Mouse (Mus musculus) brain, adult 10 weeks (tissue): ENCODE measurements around the gene Vmn1r67. TPM values are rescaled to one million over a fixed set of nuclear protein-coding genes. Genes with fewer than 3 reads are reported as not detected.

Experiments
- polyA plus RNA-seq: library from polyadenylated mRNA; stranded (reverse); fragments of 350-450 nt; fragmentation: Illumina TruSeq; extraction: RNeasy Lipid Tissue Mini Kit (QIAGEN cat#74804); gene quantifications from one replicate; pipeline ENCODE4 v1.2.3, GENCODE M21; 2015; ENCODE audit warnings: low read depth, low replicate concordance

The Vmn1r67 gene
- not detected for polyA plus RNA-seq

DNA sequence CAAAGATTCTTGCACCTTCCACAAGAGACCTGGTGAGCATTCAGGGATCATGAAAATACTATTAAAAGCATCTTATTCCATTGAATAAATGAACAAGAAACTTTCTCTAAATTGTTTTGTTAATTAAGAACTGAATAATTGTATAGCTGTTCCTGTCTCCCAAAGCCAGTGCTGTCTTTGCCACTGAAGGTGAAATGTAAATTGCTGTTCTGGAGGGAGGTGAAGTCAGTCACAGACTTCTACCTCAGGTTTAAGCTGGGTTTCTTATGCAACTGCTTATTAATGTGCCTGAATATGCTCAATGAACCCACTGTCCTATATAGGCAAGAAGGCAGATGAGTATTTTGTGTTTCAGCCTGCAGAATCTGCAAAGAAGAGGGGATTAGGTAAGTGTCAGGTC lies at the start of gene Vmn1r67:
Vmn1r67 (plus strand) TSS at position 301 of the 400 bp plus-strand sequence.

GRCm38 (mm10) chr7:10494786-10495521 lies 51.8 kb downstream of the Vmn1r67 start, which contains the start of gene Zik1:
Zik1 (minus strand) TSS chr7:10495394.

Other genes with a start within 250 kb of the Vmn1r67 start
- not detected for gene Vmn1r66, start 165.3 kb upstream of the Vmn1r67 start, polyA plus RNA-seq
- 11.2 TPM for gene Zik1, start 52.1 kb downstream of the Vmn1r67 start, polyA plus RNA-seq
- not detected for gene Vmn1r68, start 115.2 kb downstream of the Vmn1r67 start, polyA plus RNA-seq
- gene Vmn1r69, start 170.3 kb downstream of the Vmn1r67 start, polyA plus RNA-seq: not detected
- gene Vmn1r70, start 188.2 kb downstream of the Vmn1r67 start, polyA plus RNA-seq: not detected
- gene Nlrp4b, start 244.5 kb downstream of the Vmn1r67 start, polyA plus RNA-seq: not detected